Mouse (Mus musculus): ENCODE results near the gene Rnf10.
"Not testable (repeated sequence)": the region's sequence is repeated elsewhere in the genome, so short reads cannot be mapped to it uniquely, and the experiment has no call there.

DNA sequence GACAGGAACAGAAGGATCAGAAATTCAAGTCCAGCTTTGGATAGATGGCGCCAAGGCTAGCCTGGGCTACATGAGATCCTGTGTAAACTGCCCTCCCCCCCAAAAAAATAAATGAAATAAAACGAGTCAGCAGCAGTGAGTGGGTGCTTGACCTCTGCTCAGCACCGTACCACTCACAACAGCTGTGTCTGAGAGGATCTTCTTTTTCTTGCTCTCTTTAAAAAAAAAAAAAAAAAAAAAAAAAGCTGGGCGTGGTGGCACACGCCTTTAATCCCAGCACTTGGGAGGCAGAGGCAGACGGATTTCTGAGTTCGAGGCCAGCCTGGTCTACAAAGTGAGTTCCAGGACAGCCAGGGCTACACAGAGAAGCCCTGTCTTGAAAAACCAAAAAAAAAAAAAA, 29.5 kb upstream of the Rnf10 start:
- TF ChIP-seq CTCF (conservative IDR thresholded peaks at IDR 0.05; ENCODE audit: low read length); NANOG (IDR thresholded peaks at IDR 0.05; ENCODE audit: borderline replicate concordance, low read length); POU5F1 (IDR thresholded peaks at IDR 0.05; ENCODE audit: borderline replicate concordance, low read length): not testable (repeated sequence)
